Mouse (Mus musculus): ENCODE measurements around the gene Adam22. TPM values are rescaled to one million over a fixed set of nuclear protein-coding genes. Genes with fewer than 3 reads are reported as not detected.

Adam22 gene
- polyA plus RNA-seq (2014; fragmentation: Nextera tagmentation; extraction: Ambion mirVana), result 7.6 and 10.2 TPM in 2 replicates

DNA sequence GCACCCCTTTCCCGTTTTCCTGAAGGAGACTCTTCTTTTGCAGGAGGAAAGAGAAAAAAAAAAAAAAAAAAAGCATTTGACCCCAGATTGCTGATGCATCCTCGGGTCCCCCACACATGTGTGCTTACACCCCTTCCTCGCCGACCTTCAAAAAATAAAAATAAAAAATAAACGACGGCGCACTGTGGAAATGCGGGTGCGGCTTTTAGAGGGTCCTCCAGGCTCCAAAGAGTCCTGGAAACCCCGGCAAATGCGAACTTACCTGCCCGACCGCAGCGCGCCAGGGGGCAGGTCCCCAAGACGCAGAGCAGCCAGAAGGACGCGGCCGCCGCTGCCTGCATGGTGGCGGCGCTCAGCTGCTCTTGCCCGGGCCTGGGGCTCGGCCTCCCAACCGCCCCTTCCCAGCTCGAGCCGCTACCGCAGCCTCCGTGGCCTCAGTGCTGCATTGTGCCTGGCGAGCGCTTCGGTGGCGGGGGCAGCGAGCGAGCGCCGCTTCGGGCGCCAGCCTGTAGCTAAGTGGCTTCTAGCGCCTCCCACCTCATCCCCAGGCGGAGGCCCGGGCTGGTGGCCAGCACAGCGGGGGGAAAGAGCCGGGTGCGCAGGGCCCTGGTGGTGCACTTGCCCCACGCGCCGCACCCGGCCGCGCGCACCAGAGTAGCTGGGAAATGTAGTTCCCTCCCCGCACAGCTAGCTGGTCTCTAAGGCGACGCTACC is at the start of gene Adam22:
Gene Adam22, minus strand, starts transcription at position 547 of the 714 bp plus-strand sequence.
- H3K27me3 ChIP-seq (ENCODE audit: control insufficient read depth, insufficient read depth, low read length), result no peaks in the 10 kb centered on the region
- H3K36me3 ChIP-seq (ENCODE audit: control insufficient read depth, insufficient read depth, low read length), result no peaks in the 10 kb centered on the region
- ATAC-seq (ENCODE audit: low FRiP score, low TSS enrichment), result peak; percentile 95
- H3K9ac ChIP-seq (ENCODE audit: low read depth, low read length), result peak within 1 kb of the TSS; percentile 66
- no peaks in the 10 kb centered on the region for H3K4me1 ChIP-seq (ENCODE audit: control insufficient read depth, insufficient read depth, low read length)
- H3K27ac ChIP-seq (ENCODE audit: low read depth, low read length), result no peak within 1 kb of the TSS
- under 1% methylated on average over 55 of the region's 55 CpGs for WGBS
- no peaks in the 10 kb centered on the region for H3K9me3 ChIP-seq (ENCODE audit: control insufficient read depth, low read length)
- peak within 1 kb of the TSS; percentile 71 for H3K4me3 ChIP-seq (ENCODE audit: low read length)
- peak within 1 kb of the TSS; percentile 78 for H3K4me2 ChIP-seq (replicated peaks; ENCODE audit: low read depth, low read length)

DNA sequence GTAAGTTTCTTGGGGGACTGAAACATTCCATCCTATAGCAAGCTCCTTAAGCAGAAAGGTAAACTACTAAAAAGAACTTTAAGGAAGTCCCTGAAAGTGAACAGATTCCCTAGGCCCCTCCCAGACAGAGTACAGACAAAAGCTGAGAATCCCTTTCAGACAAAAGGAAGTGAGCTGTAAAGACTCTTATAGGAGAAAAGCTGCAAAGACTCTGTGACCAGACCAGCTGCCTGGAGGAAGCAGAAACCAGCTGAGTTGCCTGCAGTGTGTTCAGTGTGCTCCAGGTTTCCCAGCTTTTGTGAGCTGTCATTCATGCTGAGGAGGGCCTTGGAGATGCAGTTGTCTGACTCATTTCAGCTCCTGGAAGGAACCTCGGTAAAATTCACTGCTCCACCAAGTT is 49.5 kb upstream of the Adam22 start:
- H3K27me3 ChIP-seq (ENCODE audit: control insufficient read depth, insufficient read depth, low read length), result no peaks in the 10 kb centered on the region
- H3K4me3 ChIP-seq (ENCODE audit: low read length), result no peak overlapping the region
- H3K9me3 ChIP-seq (ENCODE audit: control insufficient read depth, low read length), result no peaks in the 10 kb centered on the region
- peaks cover 39% of the 10 kb centered on the region for H3K36me3 ChIP-seq (ENCODE audit: control insufficient read depth, insufficient read depth, low read length)
- ATAC-seq (ENCODE audit: low FRiP score, low TSS enrichment), result no peak
- no peak overlapping the region for H3K9ac ChIP-seq (ENCODE audit: low read depth, low read length)
- no peaks in the 10 kb centered on the region for H3K4me1 ChIP-seq (ENCODE audit: control insufficient read depth, insufficient read depth, low read length)
- H3K27ac ChIP-seq (ENCODE audit: low read depth, low read length), result no peak overlapping the region
- WGBS, result 80% methylated on average over 1 of the region's 1 CpGs
- no peak overlapping the region for H3K4me2 ChIP-seq (replicated peaks; ENCODE audit: low read depth, low read length)

DNA sequence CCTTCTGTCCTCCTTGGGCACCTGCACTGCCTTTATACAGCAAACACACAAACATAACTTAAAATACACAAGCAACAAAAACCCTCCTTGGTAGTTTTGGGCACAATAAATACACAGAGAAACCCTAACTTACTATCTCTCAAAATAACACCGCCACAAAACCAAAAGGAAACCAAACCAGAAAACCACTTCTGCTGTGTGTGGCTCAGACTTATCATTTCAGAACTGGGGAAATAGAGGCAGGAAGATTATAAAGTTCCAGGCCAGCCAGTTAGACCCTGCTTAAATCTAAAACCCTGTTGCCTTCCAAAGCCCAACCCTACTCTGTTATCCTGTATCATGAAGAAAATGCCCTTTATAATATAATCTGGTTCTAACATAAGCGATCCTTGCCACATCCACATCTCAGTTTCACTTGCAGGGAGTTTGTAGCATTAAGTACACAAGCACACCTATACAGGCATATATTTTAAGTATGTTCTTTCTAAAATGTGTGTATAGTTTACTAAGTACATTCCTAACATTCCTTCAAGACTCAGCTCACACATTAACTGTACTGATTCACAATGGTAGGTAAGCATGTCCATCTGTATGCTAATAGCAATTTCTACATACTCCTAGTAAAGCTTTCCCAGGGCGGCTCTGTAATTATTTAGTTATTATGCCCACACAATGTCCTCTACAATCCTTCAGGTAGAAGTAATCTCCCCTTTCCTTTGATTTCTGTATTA is 48.9 kb upstream of the Adam22 start:
- Histone ChIP-seq H3K4me3 (ENCODE audit: low read length) (no peak overlapping the region), H3K27ac (ENCODE audit: low read depth, low read length) (no peak overlapping the region), H3K9me3 (ENCODE audit: control insufficient read depth, low read length) (no peaks in the 10 kb centered on the region), H3K27me3 (ENCODE audit: control insufficient read depth, insufficient read depth, low read length) (no peaks in the 10 kb centered on the region), H3K4me2 (replicated peaks; ENCODE audit: low read depth, low read length) (no peak overlapping the region), H3K9ac (ENCODE audit: low read depth, low read length) (no peak overlapping the region), H3K36me3 (ENCODE audit: control insufficient read depth, insufficient read depth, low read length) (peaks cover 42% of the 10 kb centered on the region), H3K4me1 (ENCODE audit: control insufficient read depth, insufficient read depth, low read length) (no peaks in the 10 kb centered on the region)
- 94% methylated on average over 3 of the region's 3 CpGs for WGBS
- ATAC-seq (ENCODE audit: low FRiP score, low TSS enrichment), result no peak

DNA sequence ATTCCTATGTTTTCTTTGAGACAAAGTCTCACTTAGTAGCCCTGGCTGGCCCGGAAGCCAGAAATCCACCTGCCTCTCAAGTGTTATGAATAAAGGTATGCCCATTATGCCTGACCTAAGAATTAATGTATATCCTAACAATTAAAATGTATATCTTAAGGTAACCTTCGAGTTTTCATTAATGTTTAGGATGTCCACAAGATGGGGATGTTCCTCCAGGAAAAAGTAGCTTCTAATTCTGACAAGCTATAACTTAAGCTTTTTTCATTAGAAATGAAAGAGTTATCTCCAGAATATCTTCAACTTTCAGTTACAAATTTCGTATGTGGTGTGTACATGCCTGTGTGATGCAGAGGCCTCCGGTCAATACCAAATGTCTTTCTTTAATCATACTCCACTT is 40.8 kb upstream of the Adam22 start:
- Histone ChIP-seq H3K36me3 (ENCODE audit: control insufficient read depth, insufficient read depth, low read length) (peaks cover 65% of the 10 kb centered on the region), H3K4me2 (replicated peaks; ENCODE audit: low read depth, low read length) (no peak overlapping the region), H3K4me3 (ENCODE audit: low read length) (no peak overlapping the region), H3K9ac (ENCODE audit: low read depth, low read length) (no peak overlapping the region), H3K9me3 (ENCODE audit: control insufficient read depth, low read length) (no peaks in the 10 kb centered on the region), H3K27ac (ENCODE audit: low read depth, low read length) (no peak overlapping the region), H3K27me3 (ENCODE audit: control insufficient read depth, insufficient read depth, low read length) (no peaks in the 10 kb centered on the region), H3K4me1 (ENCODE audit: control insufficient read depth, insufficient read depth, low read length) (no peaks in the 10 kb centered on the region)
- no peak for ATAC-seq (ENCODE audit: low FRiP score, low TSS enrichment)
- WGBS, result 92% methylated on average over 4 of the region's 4 CpGs

DNA sequence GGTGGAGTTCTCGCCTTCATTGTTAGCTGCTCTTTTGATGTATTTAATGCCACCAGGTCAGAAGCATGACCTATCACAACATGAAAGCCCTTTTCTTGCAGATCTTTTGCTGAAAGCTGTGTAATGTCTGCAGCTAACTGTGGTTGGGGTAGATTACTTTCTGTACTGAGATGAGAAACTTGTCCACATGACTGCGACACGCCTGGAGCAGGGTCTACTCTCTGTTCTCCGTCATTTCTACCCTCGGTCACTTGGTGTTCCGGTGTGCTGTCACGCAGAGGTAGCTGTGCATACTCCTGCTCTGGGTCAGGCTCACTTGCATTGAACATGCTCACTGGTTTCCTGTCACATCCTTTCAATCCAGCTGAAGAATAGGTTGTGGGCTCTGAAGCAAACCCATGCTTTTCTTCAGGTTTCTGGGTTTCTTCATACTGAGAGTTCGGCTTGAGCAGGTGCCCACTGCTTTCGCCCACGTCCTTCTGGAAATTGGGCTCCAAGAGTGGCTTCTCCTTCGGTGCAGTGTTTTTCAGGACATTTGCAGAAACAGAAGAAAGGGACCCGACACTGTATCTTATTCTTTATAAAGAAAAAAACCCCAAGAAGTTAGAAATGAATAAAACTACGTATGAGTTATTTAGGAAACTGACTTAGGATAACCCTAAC is 29.8 kb upstream of the Adam22 start:
- whole genome bisulfite sequencing, result 94% methylated on average over 13 of the region's 13 CpGs
- Histone ChIP-seq H3K27ac (ENCODE audit: low read depth, low read length) (no peak overlapping the region), H3K4me1 (ENCODE audit: control insufficient read depth, insufficient read depth, low read length) (no peaks in the 10 kb centered on the region), H3K36me3 (ENCODE audit: control insufficient read depth, insufficient read depth, low read length) (peaks cover 44% of the 10 kb centered on the region), H3K4me2 (replicated peaks; ENCODE audit: low read depth, low read length) (no peak overlapping the region), H3K9ac (ENCODE audit: low read depth, low read length) (no peak overlapping the region), H3K9me3 (ENCODE audit: control insufficient read depth, low read length) (no peaks in the 10 kb centered on the region), H3K4me3 (ENCODE audit: low read length) (no peak overlapping the region), H3K27me3 (ENCODE audit: control insufficient read depth, insufficient read depth, low read length) (no peaks in the 10 kb centered on the region)
- ATAC-seq (ENCODE audit: low FRiP score, low TSS enrichment), result no peak

DNA sequence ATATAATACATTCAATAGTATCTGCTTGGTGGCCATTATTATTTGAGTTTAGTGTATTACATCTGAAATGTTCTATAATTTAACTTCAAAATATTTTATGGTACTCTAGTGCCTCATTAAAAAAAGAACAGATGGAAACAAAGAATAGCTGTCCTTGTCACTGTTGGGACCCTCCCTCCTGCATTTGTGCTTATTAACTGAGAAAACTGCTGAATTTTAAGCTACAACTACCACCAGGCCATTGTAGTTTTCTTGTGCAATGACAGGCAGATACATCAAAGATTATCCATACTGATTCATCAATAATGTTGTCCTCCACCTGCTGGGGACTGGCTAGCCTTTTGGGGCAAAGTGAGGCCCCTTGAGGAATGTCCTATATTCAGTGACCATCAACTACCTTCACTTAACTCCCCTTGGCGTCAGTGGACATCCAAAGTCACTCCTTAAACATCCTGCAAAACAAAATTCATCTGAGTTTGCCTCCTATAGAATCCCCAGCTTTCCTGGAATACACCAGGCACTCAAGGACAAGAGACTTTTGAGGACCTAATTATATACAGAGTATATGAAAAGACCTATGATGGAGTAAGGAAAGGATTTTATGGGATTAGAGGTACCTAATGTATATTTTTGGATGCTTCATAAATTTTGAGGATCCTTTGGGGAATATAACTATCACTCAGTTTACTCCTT is 26.1 kb upstream of the Adam22 start:
- no peak overlapping the region for H3K27ac ChIP-seq (ENCODE audit: low read depth, low read length)
- WGBS, result 88% methylated on average over 1 of the region's 1 CpGs
- no peaks in the 10 kb centered on the region for H3K27me3 ChIP-seq (ENCODE audit: control insufficient read depth, insufficient read depth, low read length)
- H3K36me3 ChIP-seq (ENCODE audit: control insufficient read depth, insufficient read depth, low read length), result peaks cover 21% of the 10 kb centered on the region
- H3K9me3 ChIP-seq (ENCODE audit: control insufficient read depth, low read length), result no peaks in the 10 kb centered on the region
- H3K4me1 ChIP-seq (ENCODE audit: control insufficient read depth, insufficient read depth, low read length), result no peaks in the 10 kb centered on the region
- no peak overlapping the region for H3K4me2 ChIP-seq (replicated peaks; ENCODE audit: low read depth, low read length)
- H3K4me3 ChIP-seq (ENCODE audit: low read length), result no peak overlapping the region
- H3K9ac ChIP-seq (ENCODE audit: low read depth, low read length), result no peak overlapping the region
- no peak for ATAC-seq (ENCODE audit: low FRiP score, low TSS enrichment)

DNA sequence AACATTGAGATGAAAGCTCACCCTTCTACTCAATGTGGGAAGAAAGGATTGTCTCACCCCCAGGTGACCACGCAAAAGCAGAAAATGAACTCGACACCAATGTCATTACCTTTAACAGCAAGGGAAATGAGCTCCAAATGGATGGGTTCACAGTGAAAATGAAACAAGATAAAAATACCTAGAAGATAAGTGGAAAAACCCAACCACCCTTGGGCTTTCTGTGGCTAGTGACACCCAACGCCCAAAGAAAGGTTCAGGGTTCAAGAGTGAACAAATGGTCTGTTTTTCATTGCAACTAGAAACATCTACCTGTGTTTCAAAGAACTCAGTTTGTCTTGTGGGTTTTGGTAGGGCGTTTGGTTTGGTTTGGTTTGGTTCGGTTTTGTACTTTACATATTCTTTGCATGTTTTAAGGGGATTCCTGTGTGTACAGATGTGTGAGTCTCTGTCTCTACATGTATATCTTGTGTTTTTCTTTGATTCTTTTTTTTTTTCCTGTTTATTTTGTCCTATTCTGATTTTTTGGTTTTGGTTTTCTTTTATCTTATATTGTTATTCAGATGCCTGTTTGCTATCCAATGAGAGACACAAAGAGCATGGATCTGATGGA is 6.4 kb upstream of the Adam22 start:
- Histone ChIP-seq H3K9me3 (ENCODE audit: control insufficient read depth, low read length) (no peaks in the 10 kb centered on the region), H3K9ac (ENCODE audit: low read depth, low read length) (no peak overlapping the region), H3K4me1 (ENCODE audit: control insufficient read depth, insufficient read depth, low read length) (no peaks in the 10 kb centered on the region), H3K27ac (ENCODE audit: low read depth, low read length) (no peak overlapping the region), H3K36me3 (ENCODE audit: control insufficient read depth, insufficient read depth, low read length) (no peaks in the 10 kb centered on the region), H3K27me3 (ENCODE audit: control insufficient read depth, insufficient read depth, low read length) (no peaks in the 10 kb centered on the region), H3K4me3 (ENCODE audit: low read length) (no peak overlapping the region), H3K4me2 (replicated peaks; ENCODE audit: low read depth, low read length) (no peak overlapping the region)
- WGBS, result 89% methylated on average over 5 of the region's 5 CpGs
- no peak for ATAC-seq (ENCODE audit: low FRiP score, low TSS enrichment)

DNA sequence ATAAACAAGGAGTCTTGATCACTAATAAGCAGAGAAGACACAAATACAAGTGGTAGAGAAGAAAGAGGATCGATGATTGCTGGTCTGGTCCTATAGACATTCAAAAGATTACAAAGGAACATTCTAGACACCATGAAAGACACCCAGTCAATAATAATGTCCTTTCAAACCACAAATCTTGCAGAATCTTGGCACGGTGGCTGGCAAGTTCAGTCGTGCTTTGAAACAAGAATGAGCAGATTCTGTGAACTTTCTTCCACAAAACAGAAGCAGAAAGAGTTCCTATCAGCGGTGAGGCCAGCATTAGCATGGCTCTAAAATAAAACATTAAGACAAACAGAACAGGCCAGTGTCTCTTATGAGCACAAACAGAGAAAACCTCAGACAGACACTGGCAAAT is 5.5 kb upstream of the Adam22 start:
- 86% methylated on average over 4 of the region's 4 CpGs for WGBS
- no peak overlapping the region for H3K9ac ChIP-seq (ENCODE audit: low read depth, low read length)
- H3K4me3 ChIP-seq (ENCODE audit: low read length), result no peak overlapping the region
- H3K27ac ChIP-seq (ENCODE audit: low read depth, low read length), result no peak overlapping the region
- no peaks in the 10 kb centered on the region for H3K4me1 ChIP-seq (ENCODE audit: control insufficient read depth, insufficient read depth, low read length)
- no peak overlapping the region for H3K4me2 ChIP-seq (replicated peaks; ENCODE audit: low read depth, low read length)
- H3K9me3 ChIP-seq (ENCODE audit: control insufficient read depth, low read length), result no peaks in the 10 kb centered on the region
- H3K36me3 ChIP-seq (ENCODE audit: control insufficient read depth, insufficient read depth, low read length), result no peaks in the 10 kb centered on the region
- no peak for ATAC-seq (ENCODE audit: low FRiP score, low TSS enrichment)
- H3K27me3 ChIP-seq (ENCODE audit: control insufficient read depth, insufficient read depth, low read length), result no peaks in the 10 kb centered on the region

Data from kidney, embryonic 14.5 days (tissue).